Mouse (Mus musculus) MEL (cell line): Measurements from ENCODE around the gene Erc2. TPM values are rescaled to one million over a fixed set of nuclear protein-coding genes. Genes with fewer than 3 reads are reported as not detected.

Experiments
- DNase-seq: peaks from one replicate; pipeline ENCODE4 v3.0.0; 2011; ENCODE audit warnings: low read depth, low spot score
- H3K27ac ChIP-seq: 2 replicates; pipeline ENCODE4 v1.5.1; 2012; ENCODE audit warnings: low read depth, mild to moderate bottlenecking, control low read depth, low read length, moderate library complexity; ENCODE audit not compliant: control insufficient read depth
- H3K27me3 ChIP-seq, 2 experiments: fragments of 150-350 bp in 1 of 2; sonication (generic) in 1 of 2; 2 replicates each; pipeline ENCODE4 v1.6.1; 2012; ENCODE audit warnings: low read length in 2 of 2, mild to moderate bottlenecking in 2 of 2, improper control_type of control experiment in 1 of 2, moderate library complexity in 1 of 2; ENCODE audit not compliant: insufficient read depth in 2 of 2, control insufficient read depth in 1 of 2
- H3K36me3 ChIP-seq, 2 experiments: 2 replicates each; pipeline ENCODE4 v1.6.1; 2012 to 2014; ENCODE audit warnings: low read length in 2 of 2, improper control_type of control experiment in 1 of 2, inconsistent platforms in 1 of 2, mild to moderate bottlenecking in 1 of 2; ENCODE audit not compliant: insufficient read depth in 2 of 2, control insufficient read depth in 1 of 2
- H3K4me1 ChIP-seq, 2 experiments: fragments of 150-350 bp in 1 of 2; sonication (generic) in 1 of 2; 2 replicates each; pipeline ENCODE4 v1.6.1; 2012; ENCODE audit warnings: low read length in 2 of 2, improper control_type of control experiment in 1 of 2, mild to moderate bottlenecking in 1 of 2; ENCODE audit not compliant: insufficient read depth in 2 of 2, control insufficient read depth in 1 of 2
- H3K4me3 ChIP-seq, 2 experiments: fragments of 150-350 bp in 1 of 2; sonication (generic) in 1 of 2; 2 replicates each; pipeline ENCODE4 v1.5.1; 2012; ENCODE audit warnings: low read depth in 2 of 2, low read length in 2 of 2, mild to moderate bottlenecking in 2 of 2, moderate library complexity in 2 of 2, control low read depth in 1 of 2, improper control_type of control experiment in 1 of 2; ENCODE audit not compliant: control insufficient read depth in 1 of 2, insufficient read depth in 1 of 2
- H3K79me2 ChIP-seq: 2 replicates; pipeline ENCODE4 v1.6.1; 2012; ENCODE audit warnings: mild to moderate bottlenecking, low read length, moderate library complexity; ENCODE audit not compliant: control insufficient read depth, poor library complexity, insufficient read depth
- H3K9ac ChIP-seq: 2 replicates; pipeline ENCODE4 v1.6.1; 2012; ENCODE audit warnings: low read depth, mild to moderate bottlenecking, control low read depth, low read length, moderate library complexity; ENCODE audit not compliant: control insufficient read depth, poor library complexity, severe bottlenecking
- H3K9me3 ChIP-seq: fragments of 150-350 bp; sonication (generic); replicated peaks from 2 replicates; pipeline ENCODE4 v1.6.1; 2012; ENCODE audit warnings: mild to moderate bottlenecking, low read length, improper control_type of control experiment, moderate library complexity; ENCODE audit not compliant: insufficient read depth
- BHLHE40 ChIP-seq: IDR thresholded peaks from 2 replicates; pipeline ENCODE4 v1.6.1; 2012; ENCODE audit warnings: low read depth, mild to moderate bottlenecking, inconsistent platforms, low read length, improper control_type of control experiment, borderline replicate concordance
- E2F4 ChIP-seq: IDR thresholded peaks from 2 replicates; pipeline ENCODE4 v1.6.1; 2011; ENCODE audit warnings: low read depth, low read length, improper control_type of control experiment, borderline replicate concordance
- GABPA ChIP-seq: IDR thresholded peaks from 2 replicates; pipeline ENCODE4 v1.6.1; 2012; ENCODE audit warnings: low read depth, mild to moderate bottlenecking, inconsistent platforms, low read length, improper control_type of control experiment, moderate library complexity
- GATA1 ChIP-seq: IDR thresholded peaks from 2 replicates; pipeline ENCODE4 v1.6.1; 2011; ENCODE audit warnings: low read depth, low read length, improper control_type of control experiment
- KAT2A ChIP-seq: conservative IDR thresholded peaks from 2 replicates; pipeline ENCODE4 v1.6.1; 2012; ENCODE audit warnings: low read depth, low read length, improper control_type of control experiment, inconsistent platforms
- MAFK ChIP-seq: IDR thresholded peaks from 2 replicates; pipeline ENCODE4 v1.6.1; 2011; ENCODE audit warnings: low read depth, mild to moderate bottlenecking, low read length, improper control_type of control experiment, borderline replicate concordance
- MAX ChIP-seq: IDR thresholded peaks from 2 replicates; pipeline ENCODE4 v1.6.1; 2011; ENCODE audit warnings: low read length, improper control_type of control experiment
- MEF2A ChIP-seq: IDR thresholded peaks from 2 replicates; pipeline ENCODE4 v1.6.1; 2014; ENCODE audit warnings: low read depth, mild to moderate bottlenecking, inconsistent platforms, low read length, improper control_type of control experiment; ENCODE audit not compliant: poor library complexity, insufficient replicate concordance, severe bottlenecking; ENCODE audit errors: extremely low read depth
- MYC ChIP-seq: IDR thresholded peaks from 2 replicates; pipeline ENCODE4 v1.6.1; 2011; ENCODE audit warnings: low read depth, mild to moderate bottlenecking, low read length, improper control_type of control experiment, moderate library complexity
- NELFE ChIP-seq: IDR thresholded peaks from 2 replicates; pipeline ENCODE4 v1.6.1; 2011; ENCODE audit warnings: low read depth, low read length, improper control_type of control experiment
- NRF1 ChIP-seq: IDR thresholded peaks from 2 replicates; pipeline ENCODE4 v1.6.1; 2014; ENCODE audit warnings: low read depth, mild to moderate bottlenecking, inconsistent platforms, low read length, improper control_type of control experiment, moderate library complexity; ENCODE audit not compliant: poor library complexity, insufficient read depth, severe bottlenecking
- POLR2A ChIP-seq, 2 experiments: IDR thresholded peaks; 2 replicates each; pipeline ENCODE4 v1.6.1; 2011 to 2012; ENCODE audit warnings: low read length in 2 of 2, mild to moderate bottlenecking in 2 of 2, control low read depth in 1 of 2, improper control_type of control experiment in 1 of 2, low read depth in 1 of 2, moderate library complexity in 1 of 2; ENCODE audit not compliant: control insufficient read depth in 1 of 2, insufficient read depth in 1 of 2, poor library complexity in 1 of 2
- POLR2AphosphoS2 ChIP-seq: IDR thresholded peaks from 2 replicates; pipeline ENCODE4 v1.6.1; 2011; ENCODE audit warnings: low read length, improper control_type of control experiment
- SMC3 ChIP-seq: IDR thresholded peaks from 2 replicates; pipeline ENCODE4 v1.6.1; 2011; ENCODE audit warnings: low read depth, low read length, improper control_type of control experiment
- TAL1 ChIP-seq: IDR thresholded peaks from 2 replicates; pipeline ENCODE4 v1.6.1; 2012; ENCODE audit warnings: mild to moderate bottlenecking, inconsistent platforms, low read length, moderate library complexity, mixed read lengths
- TBP ChIP-seq: IDR thresholded peaks from 2 replicates; pipeline ENCODE4 v1.8.0; 2011; ENCODE audit warnings: low read depth, low read length, improper control_type of control experiment
- USF1 ChIP-seq: IDR thresholded peaks from 2 replicates; pipeline ENCODE4 v1.6.1; 2014; ENCODE audit warnings: low read depth, mild to moderate bottlenecking, inconsistent platforms, low read length, improper control_type of control experiment, moderate library complexity
- USF2 ChIP-seq, 2 experiments: IDR thresholded peaks; 2 replicates each; pipeline ENCODE4 v1.6.1; 2011 to 2012; ENCODE audit warnings: improper control_type of control experiment in 2 of 2, low read length in 2 of 2, borderline replicate concordance in 1 of 2, inconsistent platforms in 1 of 2, low read depth in 1 of 2, mild to moderate bottlenecking in 1 of 2; ENCODE audit not compliant: insufficient read depth in 1 of 2
- ZC3H11A ChIP-seq: IDR thresholded peaks from 2 replicates; pipeline ENCODE4 v1.6.1; 2012; ENCODE audit warnings: low read depth, mild to moderate bottlenecking, inconsistent platforms, low read length, improper control_type of control experiment
- ZKSCAN1 ChIP-seq: IDR thresholded peaks from 2 replicates; pipeline ENCODE4 v1.6.1; 2012; ENCODE audit warnings: low read depth, mild to moderate bottlenecking, inconsistent platforms, low read length, improper control_type of control experiment, moderate library complexity
- polyA plus RNA-seq, 2 experiments: library from polyadenylated mRNA; stranded (reverse) in 1 of 2; unstranded in 1 of 2; fragments of >175 nt in 1 of 2; fragments of >200 nt in 1 of 2; gene quantifications; 2 replicates each; pipeline versions ENCODE4 v1.2.1 to v1.2.4; 2012; ENCODE audit warnings: low replicate concordance in 2 of 2, low read depth in 1 of 2; ENCODE audit not compliant: insufficient read length in 2 of 2, insufficient read depth in 1 of 2, missing spikeins in 1 of 2
- total RNA-seq: library from RNA; depleted of rRNA; stranded (reverse); fragments of 300-350 nt; gene quantifications from 2 replicates; pipeline ENCODE4 v1.2.3, GENCODE M21; 2012

The Erc2 gene
- total and polyA plus RNA-seq, 3 experiments = not detected

DNA sequence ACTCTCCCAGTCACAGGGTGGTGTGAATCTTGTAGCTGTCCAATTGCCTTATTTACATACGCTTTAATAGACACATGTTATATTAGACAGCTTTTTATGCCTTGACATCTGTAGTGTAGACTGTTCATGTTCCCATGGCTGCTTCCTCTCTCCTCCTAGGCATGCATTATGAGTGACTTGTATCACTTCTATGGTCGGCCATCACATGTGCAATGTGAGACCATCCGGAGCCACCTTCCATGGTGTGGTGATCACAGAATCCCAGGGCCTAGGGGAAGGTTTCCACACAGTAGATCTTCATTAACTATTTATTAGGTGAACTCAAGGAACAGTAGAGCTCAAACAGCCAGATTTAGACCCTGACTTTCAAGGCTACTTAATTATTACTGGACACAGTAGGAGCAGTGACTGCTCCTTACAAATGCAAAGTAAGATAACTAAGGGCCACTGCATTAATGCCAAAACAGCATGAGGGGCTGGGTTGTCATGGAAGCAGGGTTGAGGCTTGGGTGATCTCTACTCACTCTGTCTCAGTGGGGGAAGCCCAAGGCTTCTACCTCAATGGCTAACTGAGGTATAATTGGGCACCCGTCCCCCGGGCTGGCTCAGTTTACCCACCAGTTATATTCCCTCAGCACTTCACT, 7.3 kb downstream of the Erc2 start:
- H3K79me2 ChIP-seq = no peaks in the 10 kb centered on the region
- TF ChIP-seq NRF1 = no peak
- TF ChIP-seq BHLHE40 = no peak
- TF ChIP-seq GABPA = no peak
- TF ChIP-seq MAFK = no peak
- no peak for TF ChIP-seq GATA1
- no peak for TF ChIP-seq E2F4
- TF ChIP-seq POLR2A (IDR thresholded peaks at IDR 0.05; ENCODE audit: control insufficient read depth in 1 of 2, insufficient read depth in 1 of 2, low read depth in 1 of 2, low read length in 2 of 2, poor library complexity in 1 of 2) = no peak
- no peak for TF ChIP-seq TAL1
- TF ChIP-seq USF2 (IDR thresholded peaks at IDR 0.05; ENCODE audit: borderline replicate concordance in 1 of 2, insufficient read depth in 1 of 2, low read depth in 1 of 2, low read length in 2 of 2) = no peak
- TF ChIP-seq SMC3 = no peak
- TF ChIP-seq MAX = no peak
- no peak for TF ChIP-seq MYC
- TF ChIP-seq KAT2A = no peak
- no peak for TF ChIP-seq TBP
- TF ChIP-seq MEF2A = no peak
- no peak for TF ChIP-seq POLR2AphosphoS2
- no peak for TF ChIP-seq ZKSCAN1
- TF ChIP-seq ZC3H11A = no peak
- TF ChIP-seq USF1 = no peak
- no peak for TF ChIP-seq NELFE
- no peaks in the 10 kb centered on the region for H3K4me1 ChIP-seq
- no peak overlapping the region for H3K27ac ChIP-seq
- no peaks in the 10 kb centered on the region for H3K36me3 ChIP-seq
- H3K27me3 ChIP-seq = no peaks in the 10 kb centered on the region
- no peak overlapping the region for H3K4me3 ChIP-seq
- H3K9me3 ChIP-seq = no peaks in the 10 kb centered on the region
- H3K9ac ChIP-seq = no peak overlapping the region
- no peak for DNase-seq
